Mouse (Mus musculus) heart, adult 18-20 months (tissue): ENCODE measurements around the gene Dgkz. TPM values are rescaled to one million over a fixed set of nuclear protein-coding genes. Genes with fewer than 3 reads are reported as not detected.

Source experiments
- DNase-seq, 2 experiments: peaks; one replicate each; pipeline ENCODE4 v3.0.0; 2021 to 2022; ENCODE audit warnings: mixed read lengths in 1 of 2
- total RNA-seq, 2 experiments: library from RNA; stranded (reverse); gene quantifications; 2 replicates each; pipeline ENCODE4 v1.2.3; 2021

Dgkz gene
- total RNA-seq, 2 experiments from 2014 or later, result 33.8 to 35.9 TPM

- no peak for DNase-seq
Observed at GRCm38 (mm10) chr2:91996006-91996405, 20.3 kb upstream of the Dgkz start.

- no peak for DNase-seq
Observed at GRCm38 (mm10) chr2:91993409-91993808, 17.7 kb upstream of the Dgkz start.

- no peak for DNase-seq
Observed at GRCm38 (mm10) chr2:91989750-91990149, 14.1 kb upstream of the Dgkz start.

- peak; percentile 72 to 97 for DNase-seq
Observed at GRCm38 (mm10) chr2:91987542-91987941, 11.9 kb upstream of the Dgkz start.

GRCm38 (mm10) chr2:91986071-91986470 lies 10.4 kb upstream of the Dgkz start:
- DNase-seq, result peak in 1 of 2 experiments; percentile 55

- DNase-seq, result no peak
Observed at GRCm38 (mm10) chr2:91984906-91985525, 9.4 kb upstream of the Dgkz start.

- DNase-seq, result peak; percentile 67 to 86
Observed at GRCm38 (mm10) chr2:91984439-91984838, 8.8 kb upstream of the Dgkz start.

GRCm38 (mm10) chr2:91980830-91981229 lies 5.2 kb upstream of the Dgkz start:
- DNase-seq, result no peak

- DNase-seq, result no peak
Observed at GRCm38 (mm10) chr2:91980245-91980644, 4.6 kb upstream of the Dgkz start.

GRCm38 (mm10) chr2:91978547-91978946 lies 2.9 kb upstream of the Dgkz start:
- DNase-seq, result no peak

- no peak for DNase-seq
Observed at GRCm38 (mm10) chr2:91977960-91978359, 2.3 kb upstream of the Dgkz start.

GRCm38 (mm10) chr2:91973416-91974135 lies 2.1 kb downstream of the Dgkz start:
- DNase-seq, result no peak

- peak in 1 of 2 experiments; percentile 40 for DNase-seq
Observed at GRCm38 (mm10) chr2:91972121-91972566, 3.5 kb downstream of the Dgkz start.

GRCm38 (mm10) chr2:91971231-91972097 lies 4.2 kb downstream of the Dgkz start:
- peak; percentile 70 to 81 for DNase-seq

GRCm38 (mm10) chr2:91967962-91968361 lies 7.7 kb downstream of the Dgkz start:
- peak; percentile 70 to 81 for DNase-seq

- no peak for DNase-seq
Observed at GRCm38 (mm10) chr2:91966367-91966766, 9.3 kb downstream of the Dgkz start.

GRCm38 (mm10) chr2:91965417-91965816 lies 10.2 kb downstream of the Dgkz start:
- DNase-seq, result peak; percentile 78 to 91

- no peak for DNase-seq
Observed at GRCm38 (mm10) chr2:91964610-91965204, 11.0 kb downstream of the Dgkz start.

- peak; percentile 97 for DNase-seq
Observed at GRCm38 (mm10) chr2:91963443-91963932, 12.2 kb downstream of the Dgkz start.

- DNase-seq, result peak in 1 of 2 experiments; percentile 37
Observed at GRCm38 (mm10) chr2:91962864-91963401, 12.7 kb downstream of the Dgkz start.

- DNase-seq, result no peak
Observed at GRCm38 (mm10) chr2:91961901-91962761, 13.5 kb downstream of the Dgkz start.
